Mouse (Mus musculus) adrenal gland, postnatal 4 days (tissue): Measurements from ENCODE around the gene Fgfr2. TPM values are rescaled to one million over a fixed set of nuclear protein-coding genes. Genes with fewer than 3 reads are reported as not detected.

ENCODE experiments used
- DNase-seq, 2 experiments: peaks; one replicate each; pipeline ENCODE4 v3.0.0; 2021 to 2022; ENCODE audit warnings: low spot score in 2 of 2, mixed read lengths in 2 of 2
- total RNA-seq, 2 experiments: library from RNA; stranded (reverse); gene quantifications; 2 replicates each; pipeline ENCODE4 v1.2.3; 2021

Fgfr2 gene
- total RNA-seq, 2 experiments from 2014 or later: 205 to 210 TPM

DNA sequence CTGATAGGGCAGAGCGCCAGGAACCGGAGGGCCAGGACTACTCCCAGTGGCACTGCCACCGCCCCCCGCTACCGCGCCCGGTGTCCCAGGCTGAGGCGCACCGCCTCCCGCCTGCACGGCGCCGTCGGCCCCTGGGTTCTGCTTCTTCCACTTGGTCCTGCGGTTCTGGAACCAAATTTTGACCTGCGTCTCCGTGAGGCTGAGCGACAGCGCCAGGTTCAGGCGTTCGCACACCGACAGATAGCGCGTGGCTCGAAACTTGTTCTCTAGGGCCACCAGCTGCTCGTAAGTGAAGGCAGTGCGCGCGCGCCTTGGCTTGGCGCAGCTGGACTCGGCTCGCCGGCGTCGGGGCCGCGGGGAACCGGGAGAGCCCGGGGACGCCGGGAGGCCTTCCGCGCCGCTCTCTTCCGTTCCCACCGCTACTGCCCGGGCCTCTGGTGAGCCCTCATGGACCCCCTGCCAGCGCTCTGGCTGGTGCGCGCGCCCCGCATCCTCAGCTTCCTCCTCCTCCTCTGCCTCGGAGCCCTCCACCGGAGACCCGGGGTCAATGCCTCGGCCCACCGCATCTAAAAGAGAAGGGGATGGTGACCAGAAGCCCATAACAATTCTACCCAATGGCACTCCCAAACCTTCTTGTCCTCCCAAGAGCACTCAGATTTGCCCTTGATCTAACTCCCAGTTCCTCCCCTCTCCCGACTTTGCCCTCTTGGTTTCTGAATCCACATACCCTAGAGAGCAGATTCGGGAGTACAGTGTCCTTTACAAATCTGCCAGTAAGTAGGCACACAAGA is 525.7 kb downstream of the Fgfr2 start:
- no peak for DNase-seq

DNA sequence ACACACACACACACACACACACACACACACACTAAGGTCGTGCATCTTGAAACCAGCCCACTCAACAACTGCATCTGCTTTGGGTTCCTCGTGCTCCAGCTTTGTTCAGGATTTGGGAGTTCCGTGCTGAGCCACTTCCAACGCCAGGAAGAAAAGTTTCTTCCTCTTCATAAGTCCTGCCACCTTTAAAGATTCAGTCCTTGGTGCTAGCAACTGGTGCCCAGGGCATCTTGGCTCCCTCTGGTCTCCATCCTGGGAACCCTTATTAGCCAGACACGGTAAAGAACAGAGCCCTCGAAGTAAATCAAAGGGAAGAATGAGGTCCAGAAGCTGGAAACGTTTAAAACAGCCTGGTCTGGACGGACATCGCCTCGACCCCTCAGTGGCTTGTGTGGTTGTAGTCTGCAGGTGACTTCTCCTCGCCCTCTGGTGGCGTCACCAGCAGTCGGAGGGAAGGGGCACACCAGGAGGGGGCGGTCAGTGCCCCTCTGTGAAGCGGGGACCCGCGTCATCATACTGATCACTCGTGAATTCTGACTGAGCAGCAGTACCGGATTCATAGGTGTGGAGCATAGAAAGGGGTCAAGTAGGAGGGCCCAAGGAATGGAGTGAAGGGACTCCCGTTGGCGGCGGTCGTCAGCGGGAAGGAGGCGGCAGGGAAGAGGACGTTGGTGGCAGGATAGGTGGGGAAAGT is 526.4 kb downstream of the Fgfr2 start:
- no peak for DNase-seq

DNA sequence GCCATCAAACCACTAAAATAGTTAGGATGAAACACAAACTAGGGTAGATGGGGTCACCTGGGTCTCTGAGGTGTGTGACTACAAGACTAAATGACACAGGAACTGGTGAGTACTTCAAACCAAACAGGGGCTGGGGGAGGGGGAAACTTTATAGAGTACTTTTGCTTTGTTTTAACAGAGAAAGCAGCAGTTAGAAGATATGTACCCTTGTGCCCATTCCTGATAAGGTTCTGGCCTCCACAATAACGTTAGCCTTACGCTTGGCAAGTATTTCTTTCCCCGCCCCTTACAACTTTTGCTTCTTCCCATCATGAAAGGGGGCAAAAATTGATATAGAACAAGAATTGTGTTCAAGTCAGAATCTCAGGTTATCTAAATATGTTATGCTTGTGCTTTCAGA is 527.4 kb downstream of the Fgfr2 start:
- DNase-seq: no peak

DNA sequence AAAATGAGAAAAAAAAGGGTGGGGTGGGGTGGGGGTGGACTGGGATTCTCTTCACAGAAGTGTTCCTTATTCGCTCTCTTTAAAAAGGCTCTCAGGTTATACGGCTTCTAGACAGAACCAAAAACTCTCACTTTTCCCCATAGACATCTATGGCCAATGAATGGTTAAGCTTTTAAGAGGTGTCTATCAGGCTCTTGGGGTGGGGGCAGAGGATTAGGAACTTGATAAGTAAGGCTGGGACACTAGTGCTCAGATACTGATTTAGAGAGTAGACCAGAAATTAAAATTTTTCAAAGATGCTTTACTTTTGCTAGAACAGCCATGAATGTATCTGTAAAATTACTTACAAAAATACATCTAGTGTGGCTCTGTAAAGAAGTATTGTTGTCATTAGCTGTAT is 528.8 kb downstream of the Fgfr2 start:
- DNase-seq: no peak

DNA sequence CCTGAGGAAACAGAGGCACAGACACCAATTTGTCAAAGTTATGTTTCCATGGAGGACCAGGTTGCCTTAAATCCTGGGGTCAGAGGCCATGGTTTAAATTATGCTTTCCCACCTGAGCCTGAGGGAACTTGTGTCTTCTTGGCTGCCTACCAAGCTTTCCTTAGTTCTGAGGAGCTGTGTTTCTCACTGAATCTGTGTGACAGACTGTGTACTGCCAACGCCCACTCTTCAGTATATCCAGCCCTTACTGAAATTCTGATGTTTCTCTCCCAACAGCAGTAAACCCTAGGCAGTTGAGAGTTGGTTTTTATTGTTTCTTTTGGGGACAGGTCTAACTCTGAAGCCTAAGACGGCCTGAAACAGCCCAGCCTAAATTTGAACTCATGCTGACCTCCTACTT is 529.4 kb downstream of the Fgfr2 start:
- no peak for DNase-seq

DNA sequence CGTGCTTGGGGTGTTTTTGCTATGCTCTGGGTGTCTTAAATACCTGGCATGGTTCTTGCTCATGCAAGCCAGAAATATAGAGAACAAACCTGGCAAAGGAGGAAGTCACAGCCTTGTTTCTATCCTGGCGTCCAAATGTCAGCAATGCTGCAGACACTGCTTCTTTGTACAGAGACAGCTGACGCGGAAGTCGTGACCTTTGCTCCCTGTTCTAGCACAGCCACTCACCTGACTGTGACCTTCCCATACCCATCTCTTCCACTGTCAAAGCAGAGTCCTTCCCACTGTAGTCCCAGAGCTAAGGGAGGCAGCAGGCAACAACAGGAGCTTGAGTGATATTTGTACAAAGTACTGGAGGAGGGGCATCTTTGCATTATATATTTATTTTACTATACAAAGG is 533.5 kb downstream of the Fgfr2 start:
- DNase-seq: no peak

DNA sequence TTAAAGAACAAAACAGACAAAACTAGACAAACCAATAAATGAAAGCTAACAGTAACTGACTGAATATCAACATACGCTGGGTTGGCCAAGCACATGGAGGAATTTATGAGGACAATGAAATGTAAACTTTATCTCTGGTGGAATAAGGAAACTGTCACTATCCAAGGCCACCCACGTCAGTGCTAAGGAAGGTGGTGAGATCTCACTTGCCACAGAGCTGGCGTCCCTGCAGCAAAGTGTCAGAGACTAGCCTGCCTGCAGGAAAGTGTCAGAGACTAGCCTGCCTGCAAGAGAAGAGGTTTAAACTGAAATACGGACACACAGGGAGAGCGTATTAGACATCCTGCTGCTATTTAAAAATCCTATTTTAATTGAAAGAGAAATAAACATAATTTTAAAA is 536.0 kb downstream of the Fgfr2 start:
- DNase-seq: no peak

DNA sequence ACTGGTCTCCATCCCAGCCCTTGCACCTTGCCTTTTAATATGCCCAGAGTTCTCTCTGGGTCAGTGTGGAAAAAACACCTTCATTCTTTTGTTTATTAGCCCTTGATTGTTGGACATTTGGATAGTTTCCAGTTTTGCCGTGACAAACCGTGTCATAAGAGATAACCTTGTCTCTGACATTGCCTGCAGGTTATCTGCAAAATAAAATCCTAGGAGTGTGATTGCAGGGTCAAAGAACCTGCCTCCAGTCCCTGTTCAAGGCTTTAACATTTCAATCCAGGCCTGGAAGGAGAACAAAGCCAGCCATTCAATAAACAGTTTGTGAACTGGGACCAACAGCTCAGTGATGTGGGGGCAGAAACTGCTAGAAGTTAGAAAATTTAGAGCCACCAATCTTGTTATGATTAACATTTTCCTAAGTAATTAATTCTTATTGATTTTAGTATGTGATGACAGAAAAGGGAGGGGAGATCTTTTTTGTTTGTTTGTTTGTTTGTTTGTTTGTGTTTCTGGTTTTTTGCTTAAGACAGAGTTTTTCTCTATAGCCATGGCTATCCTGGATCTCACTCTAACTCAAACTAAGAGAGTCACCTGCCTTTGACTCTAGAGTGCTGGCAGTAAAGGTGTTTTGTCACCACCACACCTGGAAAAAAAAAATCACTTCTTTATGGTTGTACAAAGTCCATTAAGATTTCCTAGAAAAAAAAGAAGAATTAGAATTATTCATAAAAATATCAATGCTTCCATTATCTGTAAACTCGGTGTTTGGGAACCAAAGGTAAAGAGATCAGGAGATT is 537.3 kb downstream of the Fgfr2 start:
- no peak for DNase-seq

DNA sequence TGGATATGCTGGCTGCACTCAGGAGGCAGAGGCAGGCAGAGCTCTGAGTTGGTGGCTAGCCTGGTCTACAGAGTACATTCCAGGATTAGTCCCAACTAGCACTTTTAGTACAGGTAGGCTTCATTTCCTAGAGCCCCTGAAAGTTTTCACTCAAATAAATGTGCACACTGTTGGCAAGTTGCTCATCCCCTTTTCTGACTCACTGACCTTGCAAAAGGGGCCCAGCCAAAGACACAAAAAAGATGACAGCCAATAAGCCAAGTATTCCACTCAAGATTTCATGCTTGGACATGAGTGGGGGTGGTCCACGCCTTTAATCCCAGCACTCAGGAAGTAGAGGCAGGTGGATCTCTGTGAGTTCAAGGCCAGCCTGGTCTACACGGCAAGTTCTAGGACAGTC is 541.7 kb downstream of the Fgfr2 start:
- DNase-seq: no peak

DNA sequence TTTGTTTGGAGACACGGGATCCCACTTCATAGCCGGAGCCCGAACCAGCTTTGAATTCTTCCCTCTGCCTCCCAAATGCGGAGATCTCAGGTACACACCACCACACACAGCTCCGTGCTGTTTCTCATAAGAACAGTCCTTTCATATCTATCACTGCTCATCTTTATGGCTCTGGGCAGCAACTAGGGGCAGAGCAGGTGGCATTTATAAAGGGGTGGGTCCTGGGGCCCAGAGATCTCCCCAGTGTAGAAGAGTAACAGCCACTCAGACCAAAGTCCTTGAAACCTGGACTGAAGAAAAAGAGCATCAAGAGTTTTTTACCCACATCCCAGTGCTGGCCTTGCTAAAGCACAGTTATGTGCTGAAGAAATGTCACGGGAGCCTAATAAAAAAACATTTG is 542.6 kb downstream of the Fgfr2 start:
- no peak for DNase-seq

DNA sequence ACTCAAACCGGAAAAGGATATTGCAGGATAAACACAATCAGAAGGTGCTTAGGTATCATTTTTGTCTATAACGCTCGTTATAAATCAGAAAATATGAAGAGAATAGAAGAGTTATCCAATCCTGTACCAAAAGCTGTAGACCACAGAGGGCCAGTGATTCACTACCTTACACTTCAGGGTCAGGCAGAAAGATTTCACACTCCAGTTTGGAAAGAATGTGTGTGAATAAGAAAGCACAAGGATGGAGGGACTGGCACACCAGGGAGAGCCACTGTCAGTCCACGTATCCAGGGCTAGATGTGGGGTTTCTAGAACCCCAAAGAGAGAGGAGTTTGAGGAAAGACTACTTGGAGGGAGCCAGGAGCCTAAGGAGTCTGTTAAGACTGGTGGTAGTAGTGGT is 546.3 kb downstream of the Fgfr2 start:
- DNase-seq: no peak

DNA sequence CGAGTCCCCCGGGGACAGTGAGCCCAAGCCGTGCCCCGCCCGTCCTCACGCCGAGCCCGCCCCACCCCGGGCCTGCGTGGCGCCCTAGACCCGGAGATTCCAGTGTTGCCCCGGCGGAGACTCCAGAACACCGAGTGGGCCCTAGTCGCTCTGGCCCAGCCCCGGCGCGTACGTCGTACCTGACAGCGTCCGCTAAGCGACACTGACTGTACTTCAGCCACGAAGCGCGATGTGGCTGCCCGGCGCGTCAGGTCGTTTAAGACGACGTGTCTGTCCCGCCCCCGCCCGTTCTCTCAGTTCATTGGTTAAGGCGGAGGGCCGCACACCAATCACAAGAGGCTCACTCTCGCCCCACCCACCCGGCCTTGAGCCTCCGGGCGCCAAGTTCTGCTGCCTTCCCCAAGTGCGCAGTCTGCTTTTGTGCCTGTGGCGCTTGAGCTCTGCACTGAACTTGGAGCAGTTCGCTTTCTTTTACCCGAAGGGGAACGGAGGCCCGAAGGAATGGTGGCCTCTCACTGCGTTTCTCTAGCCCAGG is 547.0 kb downstream of the Fgfr2 start, which contains the start of gene Oat:
Gene Oat, minus strand, starts transcription at position 283 of the 535 bp plus-strand sequence.
- peak; percentile 78 to 88 for DNase-seq

DNA sequence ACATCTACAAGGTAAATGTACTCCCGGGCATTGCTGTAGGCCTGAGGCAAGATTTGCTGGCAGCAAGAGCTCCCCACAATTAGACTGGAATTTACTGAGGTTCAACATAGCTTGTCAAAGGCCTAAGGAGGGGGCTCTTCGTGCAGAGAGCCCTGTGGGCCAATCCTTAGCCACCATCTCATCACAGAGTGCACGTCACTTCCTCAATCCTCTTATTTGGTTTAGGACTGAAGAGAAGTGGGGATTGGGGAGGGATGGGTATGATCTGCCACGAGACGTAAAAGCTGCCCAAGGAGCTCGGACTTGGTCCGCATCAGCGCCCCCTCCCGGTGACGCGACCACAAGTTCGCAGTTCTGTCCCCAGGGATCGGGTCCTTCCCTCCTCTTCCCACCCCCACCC is 547.5 kb downstream of the Fgfr2 start:
- peak; percentile 53 to 66 for DNase-seq

DNA sequence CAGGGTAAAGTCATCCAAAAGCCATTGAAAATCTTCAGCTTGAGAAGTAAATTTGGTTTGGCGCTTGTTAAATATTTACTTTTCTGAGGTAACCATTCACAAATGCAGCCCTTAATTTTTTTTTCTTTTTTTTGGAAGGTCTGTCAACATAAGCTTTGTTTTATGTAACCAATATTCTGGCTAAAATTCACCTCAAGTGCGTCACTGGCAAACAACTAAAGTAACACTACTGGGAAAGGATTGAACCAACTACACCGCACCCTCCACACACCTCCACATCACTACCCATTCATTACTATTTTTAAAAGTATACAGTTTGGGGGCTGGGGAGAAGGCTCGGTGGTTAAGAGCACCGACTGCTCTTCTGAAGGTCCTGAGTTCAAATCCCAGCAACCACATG is 548.5 kb downstream of the Fgfr2 start:
- DNase-seq: no peak

DNA sequence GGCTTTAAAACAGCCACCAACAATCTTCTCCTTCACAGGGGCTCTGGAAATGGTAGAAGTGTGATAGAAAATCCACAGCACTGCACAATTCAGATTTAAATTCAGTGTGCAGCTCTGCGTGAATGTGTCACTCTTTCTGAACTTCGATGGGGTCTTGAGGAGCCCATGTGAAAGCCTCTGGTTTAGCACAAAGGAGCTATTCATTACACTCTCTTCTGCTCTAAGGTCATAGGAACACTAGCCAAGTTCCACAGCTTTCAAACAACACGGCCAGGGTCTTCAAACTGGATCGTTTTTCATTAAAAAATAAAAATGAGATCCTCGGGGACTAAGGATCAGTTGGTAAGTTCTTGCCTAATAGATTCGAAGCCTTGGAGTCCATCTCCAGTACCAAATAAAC is 549.9 kb downstream of the Fgfr2 start:
- DNase-seq: no peak

DNA sequence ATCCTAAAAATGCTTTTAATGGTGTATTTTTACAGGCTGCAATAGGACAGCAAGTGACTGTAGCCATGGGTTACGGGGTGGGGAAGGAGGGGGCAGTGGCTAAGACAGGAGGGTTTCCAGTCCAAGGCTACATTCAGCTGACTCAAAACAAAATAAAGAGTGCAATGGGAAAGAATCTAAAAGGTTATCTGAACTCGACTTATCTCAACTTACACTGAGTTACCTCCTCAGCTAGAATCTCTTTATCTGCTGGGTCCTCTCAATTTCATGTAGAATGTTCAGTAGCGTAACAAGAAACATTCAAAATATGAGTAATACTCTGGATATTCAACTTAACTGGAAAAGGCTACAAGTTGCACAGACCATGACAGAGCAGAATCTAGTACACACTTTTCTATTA is 550.4 kb downstream of the Fgfr2 start:
- no peak for DNase-seq

DNA sequence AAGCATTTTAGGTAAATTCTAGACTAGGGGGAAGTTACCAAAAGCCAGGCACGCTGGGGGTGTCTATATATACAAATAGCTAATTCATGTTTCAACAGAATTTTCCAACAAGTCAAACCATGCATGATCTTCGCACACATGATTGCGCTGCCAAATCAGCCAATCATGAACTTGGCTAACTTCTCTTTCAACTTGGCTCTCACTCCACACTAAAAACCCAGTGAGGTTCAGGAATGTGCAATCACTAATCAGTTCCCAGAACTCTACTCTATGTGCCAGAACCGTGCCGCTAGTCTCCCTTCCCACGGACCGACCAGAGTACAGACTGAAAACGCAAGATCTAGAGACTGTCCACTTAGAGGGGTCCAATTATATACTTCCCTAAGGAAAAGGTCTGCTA is 551.7 kb downstream of the Fgfr2 start:
- DNase-seq: no peak

DNA sequence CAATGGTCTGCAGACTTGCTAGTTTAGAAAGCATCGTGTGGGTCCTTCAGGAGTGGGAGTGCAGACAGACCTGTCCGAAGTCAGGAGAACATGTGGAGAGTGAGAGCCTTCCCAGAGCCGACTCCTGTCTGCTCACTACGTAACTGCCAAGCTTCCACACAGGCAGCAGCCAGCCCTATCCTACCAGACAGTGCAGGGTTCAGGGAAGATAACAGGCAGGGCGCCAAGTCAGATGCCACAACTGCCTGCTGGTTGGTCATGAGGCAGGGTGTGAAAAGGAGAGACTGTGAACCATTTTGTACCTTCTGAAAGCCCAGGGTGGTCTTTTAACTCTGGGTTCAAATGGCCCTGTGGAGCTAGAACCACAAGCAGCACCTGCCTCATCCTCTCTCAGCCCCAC is 553.1 kb downstream of the Fgfr2 start:
- no peak for DNase-seq

DNA sequence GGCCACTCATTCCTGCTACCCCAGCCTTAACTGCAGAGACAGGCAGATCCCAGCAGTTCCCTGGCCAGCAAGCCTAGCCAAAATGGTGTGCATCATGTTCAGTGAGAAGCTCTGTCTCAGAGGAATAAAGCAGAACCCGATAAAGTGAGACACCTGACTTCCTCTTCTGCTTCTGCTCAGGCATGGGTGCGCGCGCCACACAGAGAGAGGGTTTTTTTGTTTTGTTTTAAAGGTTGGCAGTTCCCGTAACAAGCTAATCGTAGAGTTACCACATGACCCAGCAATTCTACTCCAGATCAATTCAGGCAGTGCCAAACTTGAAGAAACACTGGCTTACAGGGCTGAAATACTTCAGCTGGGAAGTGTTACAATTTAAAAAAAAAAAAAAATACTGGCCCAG is 554.3 kb downstream of the Fgfr2 start:
- DNase-seq: no peak

DNA sequence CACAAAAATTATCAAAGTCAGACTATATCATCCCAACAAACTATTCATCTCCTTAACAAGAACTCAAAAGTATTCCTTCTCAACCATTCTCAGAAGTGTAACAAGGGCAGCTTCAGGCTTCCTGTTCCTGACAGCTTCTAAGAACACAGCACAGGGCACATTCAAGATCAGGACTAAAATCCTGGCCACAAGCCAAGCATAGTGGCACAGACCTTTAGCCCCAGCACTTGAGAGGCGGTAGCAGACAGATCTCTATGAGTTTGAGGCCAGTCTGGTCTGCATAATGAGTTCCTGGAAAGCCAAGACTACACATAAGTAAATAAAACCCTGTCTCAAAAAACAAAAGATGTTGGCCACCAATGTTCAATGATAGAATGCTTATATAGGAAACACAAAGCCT is 557.3 kb downstream of the Fgfr2 start:
- DNase-seq: no peak

DNA sequence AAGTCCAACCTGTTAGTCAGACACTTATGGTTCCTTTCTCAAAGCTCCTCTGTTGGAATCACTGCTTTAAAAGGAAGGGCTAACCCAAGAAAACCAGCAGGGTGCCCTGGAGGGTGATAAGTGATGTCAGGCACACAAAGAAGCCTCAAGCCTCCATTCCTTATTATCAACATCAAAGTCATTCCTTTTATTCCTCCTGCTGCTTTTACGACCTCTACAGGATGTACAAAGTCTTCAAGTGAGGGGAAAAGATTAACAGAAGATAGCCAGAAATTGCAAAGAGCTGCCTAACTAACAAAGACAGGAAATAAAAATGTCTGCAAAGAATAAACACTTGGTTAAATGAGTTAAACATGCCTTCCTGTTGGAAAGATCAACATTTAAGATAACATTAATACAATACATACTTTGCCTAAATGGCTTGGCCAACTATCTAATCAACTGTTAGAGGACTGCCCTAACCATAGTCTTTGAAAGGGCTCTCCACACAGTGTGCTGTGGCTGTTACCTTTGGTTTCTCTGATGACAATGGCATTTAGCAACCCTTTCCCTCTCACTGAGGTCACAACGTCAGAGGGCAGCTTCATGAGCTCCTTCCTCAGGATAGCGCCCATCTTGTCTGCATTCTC is 563.9 kb downstream of the Fgfr2 start:
- no peak for DNase-seq
